Mouse (Mus musculus): ENCODE data around the gene Bcl2l13. TPM values are rescaled to one million over a fixed set of nuclear protein-coding genes. Genes with fewer than 3 reads are reported as not detected.
A peak's percentile ranks its signal among the peaks of the same experiment; 100 is the strongest.
"Not testable (repeated sequence)": the region's sequence is repeated elsewhere in the genome, so short reads cannot be mapped to it uniquely, and the experiment has no call there.

Bcl2l13 gene
- polyA plus RNA-seq, 1 experiment from 2014 or later, result 26.8 TPM

- peak; percentile 45; the same call in 1 of the 2 replicates for ATAC-seq (ENCODE audit: insufficient read depth, low FRiP score, low read depth)
- H3K36me3 ChIP-seq, result no peaks in the 10 kb centered on the region
- WGBS, result 53% methylated on average over 4 of the region's 4 CpGs
These were observed 3.9 kb upstream of the Bcl2l13 start for GRCm38 (mm10) chr6:120832097-120832496.

GRCm38 (mm10) chr6:120834766-120835321 is 1.2 kb upstream of the Bcl2l13 start:
- Histone ChIP-seq H3K4me1 (0 out of 2 replicates have a peak, but pooled peaks cover 4% of the 10 kb centered on the region), H3K4me3 (replicated peaks) (no peak overlapping the region), H3K36me3 (peaks cover 3% of the 10 kb centered on the region; the same call in 1 of the 2 replicates), H3K27ac (no peak overlapping the region), H3K9me3 (no peaks in the 10 kb centered on the region), H3K4me2 (no peak overlapping the region; the same call in 1 of the 2 replicates), H3K9ac (no peak overlapping the region), H3K27me3 (replicated peaks) (no peaks in the 10 kb centered on the region)
- 60% methylated on average over 4 of the region's 4 CpGs for WGBS
- no peak for ATAC-seq (ENCODE audit: insufficient read depth, low FRiP score, low read depth)

More at GRCm38 (mm10) chr6:120832097-120832496, 3.9 kb upstream of the Bcl2l13 start:
- H3K4me1 ChIP-seq, result 0 out of 2 replicates have a peak, but pooled peaks cover 3% of the 10 kb centered on the region
- no peaks in the 10 kb centered on the region for H3K9me3 ChIP-seq
- H3K4me3 ChIP-seq (replicated peaks), result no peak overlapping the region
- H3K27ac ChIP-seq, result peak overlapping the region; percentile 42; the same call in 1 of the 2 replicates
- H3K9ac ChIP-seq, result no peak overlapping the region
- no peak overlapping the region for H3K4me2 ChIP-seq
- no peaks in the 10 kb centered on the region for H3K27me3 ChIP-seq (replicated peaks)

GRCm38 (mm10) chr6:120836389-120837151 is 558 bp downstream of the Bcl2l13 start:
- Histone ChIP-seq H3K9me3 (no peaks in the 10 kb centered on the region), H3K4me3 (replicated peaks) (peak overlapping the region; percentile 94), H3K27ac (peak overlapping the region; percentile 96), H3K36me3 (peaks cover 3% of the 10 kb centered on the region; the same call in 1 of the 2 replicates), H3K9ac (peak overlapping the region; percentile 97), H3K4me2 (peak overlapping the region; percentile 68), H3K27me3 (replicated peaks) (no peaks in the 10 kb centered on the region), H3K4me1 (0 out of 2 replicates have a peak, but pooled peaks cover 4% of the 10 kb centered on the region)
- peak; percentile 43 for ATAC-seq (ENCODE audit: insufficient read depth, low FRiP score, low read depth)
- WGBS, result 1% methylated on average over 37 of the region's 37 CpGs

- Histone ChIP-seq H3K9me3 (no peaks in the 10 kb centered on the region), H3K36me3 (peaks cover 3% of the 10 kb centered on the region; the same call in 1 of the 2 replicates), H3K27ac (peak overlapping the region; percentile 96; the same call in 1 of the 2 replicates), H3K4me3 (replicated peaks) (peak overlapping the region; percentile 94), H3K9ac (peak overlapping the region; percentile 97; the same call in 1 of the 2 replicates), H3K4me1 (0 out of 2 replicates have a peak, but pooled peaks cover 4% of the 10 kb centered on the region), H3K27me3 (replicated peaks) (no peaks in the 10 kb centered on the region), H3K4me2 (peak overlapping the region; percentile 68)
- no peak for ATAC-seq (ENCODE audit: insufficient read depth, low FRiP score, low read depth)
- 40% methylated on average over 1 of the region's 1 CpGs for WGBS
These were observed 1.1 kb downstream of the Bcl2l13 start for GRCm38 (mm10) chr6:120837152-120837530.

- WGBS, result 97% methylated on average over 7 of the region's 7 CpGs
- no peak for ATAC-seq (ENCODE audit: insufficient read depth, low FRiP score, low read depth)
- H3K4me2 ChIP-seq, result no peak overlapping the region
- no peaks in the 10 kb centered on the region for H3K27me3 ChIP-seq (replicated peaks)
- H3K4me1 ChIP-seq, result 0 out of 2 replicates have a peak, but pooled peaks cover 7% of the 10 kb centered on the region
- no peak overlapping the region for H3K27ac ChIP-seq
- H3K9me3 ChIP-seq, result no peaks in the 10 kb centered on the region
- peaks cover 6% of the 10 kb centered on the region; the same call in 1 of the 2 replicates for H3K36me3 ChIP-seq
- H3K9ac ChIP-seq, result no peak overlapping the region
- H3K4me3 ChIP-seq (replicated peaks), result no peak overlapping the region
These were observed 4.2 kb downstream of the Bcl2l13 start for GRCm38 (mm10) chr6:120840258-120840657.

GRCm38 (mm10) chr6:120841754-120842153 is 5.7 kb downstream of the Bcl2l13 start:
- H3K9me3 ChIP-seq, result no peaks in the 10 kb centered on the region
- no peak for ATAC-seq (ENCODE audit: insufficient read depth, low FRiP score, low read depth)
- H3K4me2 ChIP-seq, result no peak overlapping the region
- H3K9ac ChIP-seq, result no peak overlapping the region
- peaks cover 6% of the 10 kb centered on the region; the same call in 1 of the 2 replicates for H3K36me3 ChIP-seq
- H3K4me3 ChIP-seq (replicated peaks), result no peak overlapping the region
- no peaks in the 10 kb centered on the region for H3K27me3 ChIP-seq (replicated peaks)
- H3K4me1 ChIP-seq, result 0 out of 2 replicates have a peak, but pooled peaks cover 7% of the 10 kb centered on the region
- 95% methylated on average over 5 of the region's 5 CpGs for WGBS
- H3K27ac ChIP-seq, result no peak overlapping the region

- not testable (repeated sequence) for H3K4me3 ChIP-seq (replicated peaks); H3K27me3 ChIP-seq (replicated peaks); H3K9me3 ChIP-seq; ATAC-seq (ENCODE audit: insufficient read depth, low FRiP score, low read depth); H3K36me3 ChIP-seq; H3K9ac ChIP-seq; H3K4me2 ChIP-seq; H3K27ac ChIP-seq; H3K4me1 ChIP-seq
These were observed 14.7 kb downstream of the Bcl2l13 start for GRCm38 (mm10) chr6:120850720-120851119.

DNA sequence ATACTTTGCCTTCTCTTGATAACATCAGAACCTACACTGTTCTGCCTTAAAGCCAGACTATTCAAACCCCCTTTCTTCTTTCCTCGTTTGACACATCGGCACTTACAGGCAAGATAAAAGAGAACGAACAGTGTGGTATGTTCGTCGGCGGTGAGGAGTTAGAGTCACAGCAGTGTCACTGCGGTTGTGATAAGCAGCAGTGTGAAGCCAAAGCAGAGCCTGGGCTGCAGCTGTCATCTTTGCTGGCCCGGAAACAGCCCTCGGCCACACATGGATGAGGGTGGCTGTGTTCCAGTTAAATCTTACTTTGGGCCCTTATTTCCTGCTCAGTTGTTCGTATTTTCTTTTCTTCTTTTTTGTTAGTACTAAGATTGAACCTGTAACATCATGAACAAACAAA is 18.4 kb downstream of the Bcl2l13 start:
- ATAC-seq (ENCODE audit: insufficient read depth, low FRiP score, low read depth), result no peak; the same call in 1 of the 2 replicates
- Histone ChIP-seq H3K4me1 (no peaks in the 10 kb centered on the region), H3K9ac (no peak overlapping the region), H3K27me3 (replicated peaks) (no peaks in the 10 kb centered on the region), H3K36me3 (peaks cover 8% of the 10 kb centered on the region; the same call in 1 of the 2 replicates), H3K4me2 (no peak overlapping the region), H3K9me3 (no peaks in the 10 kb centered on the region), H3K4me3 (replicated peaks) (no peak overlapping the region), H3K27ac (no peak overlapping the region)
- 68% methylated on average over 10 of the region's 10 CpGs for WGBS

GRCm38 (mm10) chr6:120858217-120858711 is 22.3 kb downstream of the Bcl2l13 start:
- Histone ChIP-seq H3K9ac (no peak overlapping the region), H3K4me3 (replicated peaks) (no peak overlapping the region), H3K27ac (no peak overlapping the region), H3K4me2 (no peak overlapping the region), H3K4me1 (no peaks in the 10 kb centered on the region), H3K36me3 (peaks cover 6% of the 10 kb centered on the region; the same call in 1 of the 2 replicates), H3K27me3 (replicated peaks) (no peaks in the 10 kb centered on the region), H3K9me3 (no peaks in the 10 kb centered on the region)
- 74% methylated on average over 8 of the region's 8 CpGs for WGBS
- ATAC-seq (ENCODE audit: insufficient read depth, low FRiP score, low read depth), result no peak

DNA sequence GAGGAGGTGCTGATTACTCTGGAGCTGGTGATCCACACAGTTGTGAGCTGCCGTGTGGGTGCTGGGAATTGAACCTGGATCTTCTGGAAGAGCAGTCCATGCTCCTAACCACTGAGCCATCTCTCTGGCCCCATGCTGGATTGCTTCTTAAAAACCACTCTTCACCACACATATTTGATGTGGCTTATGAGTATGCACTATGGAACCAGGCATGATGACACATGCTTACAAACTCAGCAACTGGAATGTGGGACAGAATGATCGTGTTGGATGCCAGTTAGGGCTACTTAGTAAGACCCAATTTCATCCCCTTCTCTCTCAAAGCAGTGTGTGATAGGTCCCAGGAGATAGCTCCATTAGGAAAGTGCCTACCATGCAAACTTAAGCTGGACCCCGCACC is 24.1 kb downstream of the Bcl2l13 start:
- Histone ChIP-seq H3K4me3 (replicated peaks) (no peak overlapping the region), H3K4me1 (no peaks in the 10 kb centered on the region), H3K9me3 (no peaks in the 10 kb centered on the region), H3K27me3 (replicated peaks) (no peaks in the 10 kb centered on the region), H3K9ac (no peak overlapping the region), H3K36me3 (peaks cover 6% of the 10 kb centered on the region; the same call in 1 of the 2 replicates), H3K4me2 (no peak overlapping the region), H3K27ac (no peak overlapping the region)
- no peak for ATAC-seq (ENCODE audit: insufficient read depth, low FRiP score, low read depth)
- 98% methylated on average over 3 of the region's 3 CpGs for WGBS

GRCm38 (mm10) chr6:120866051-120866814 is 30.2 kb downstream of the Bcl2l13 start:
- Histone ChIP-seq H3K9ac (no peak overlapping the region), H3K27me3 (replicated peaks) (no peaks in the 10 kb centered on the region), H3K27ac (no peak overlapping the region), H3K4me2 (no peak overlapping the region), H3K4me3 (replicated peaks) (no peak overlapping the region), H3K4me1 (no peaks in the 10 kb centered on the region), H3K36me3 (0 out of 2 replicates have a peak, but pooled peaks cover 3% of the 10 kb centered on the region), H3K9me3 (no peaks in the 10 kb centered on the region)
- WGBS, result 73% methylated on average over 9 of the region's 9 CpGs
- no peak for ATAC-seq (ENCODE audit: insufficient read depth, low FRiP score, low read depth)
